Mouse (Mus musculus) midbrain, embryonic 12.5 days (tissue): ENCODE data around the gene Smyd1. TPM values are rescaled to one million over a fixed set of nuclear protein-coding genes. Genes with fewer than 3 reads are reported as not detected.

Experiments
- ATAC-seq: fragments of 200-750 bp; cut with Nextera tagmentation; 2 replicates; pipeline ENCODE4 v1.8.0; 2017; ENCODE audit warnings: low read depth, moderate TSS enrichment, moderate library complexity; ENCODE audit not compliant: low FRiP score
- H3K27ac ChIP-seq: fragments of 300-500 bp; sonication (generic); replicated peaks from 2 replicates; pipeline ENCODE4 v1.5.1; 2016; ENCODE audit warnings: mild to moderate bottlenecking
- H3K27me3 ChIP-seq: fragments of 300-500 bp; sonication (generic); 2 replicates; pipeline ENCODE4 v1.6.1; 2016; ENCODE audit warnings: mild to moderate bottlenecking
- H3K36me3 ChIP-seq: fragments of 300-500 bp; sonication (generic); 2 replicates; pipeline ENCODE4 v1.6.1; 2016
- H3K4me1 ChIP-seq: fragments of 300-500 bp; sonication (generic); 2 replicates; pipeline ENCODE4 v1.6.1; 2016
- H3K4me2 ChIP-seq: fragments of 300-500 bp; sonication (generic); replicated peaks from 2 replicates; pipeline ENCODE4 v1.6.1; 2016; ENCODE audit warnings: mild to moderate bottlenecking, moderate library complexity
- H3K4me3 ChIP-seq: fragments of 300-500 bp; sonication (generic); 2 replicates; pipeline ENCODE4 v1.5.1; 2016; ENCODE audit warnings: mild to moderate bottlenecking
- H3K9ac ChIP-seq: fragments of 300-500 bp; sonication (generic); replicated peaks from 2 replicates; pipeline ENCODE4 v1.6.1; 2016; ENCODE audit warnings: mild to moderate bottlenecking, moderate library complexity
- H3K9me3 ChIP-seq: fragments of 300-500 bp; sonication (generic); 2 replicates; pipeline ENCODE4 v1.6.1; 2016; ENCODE audit warnings: mild to moderate bottlenecking
- WGBS: fragments of 180-500 bp; shearing (Covaris S2); methylation state at CpG from one replicate; pipeline ENCODE4 v1.1.7; 2016; 5-methylcytosine and 5-hydroxymethylcytosine counted together
- polyA plus RNA-seq: library from polyadenylated mRNA; unstranded; fragments of >200 nt; fragmentation: Nextera tagmentation; extraction: Ambion mirVana; gene quantifications from 2 replicates; pipeline ENCODE4 v1.2.1, GENCODE M21; 2016

The Smyd1 gene
- polyA plus RNA-seq, 1 experiment from 2014 or later = 0.08 TPM

DNA sequence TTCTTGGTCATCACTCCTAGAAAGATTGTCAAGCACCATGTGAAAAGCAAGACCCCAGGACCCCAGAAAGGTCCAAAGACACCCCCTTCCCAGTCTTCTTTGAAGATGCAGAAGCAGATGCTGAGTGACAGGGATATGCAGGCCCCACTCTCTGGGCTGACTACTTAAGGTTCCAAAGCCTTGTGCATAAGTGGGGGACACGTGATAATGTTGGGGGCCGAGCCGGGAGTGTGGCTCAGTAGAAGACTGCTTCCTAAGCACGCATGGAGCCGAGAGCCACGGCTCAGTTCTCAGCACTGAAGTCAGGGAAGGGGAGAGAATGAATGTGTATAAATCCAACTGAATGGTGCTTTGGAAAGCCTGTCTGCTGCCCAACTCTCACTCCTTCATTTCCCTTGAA lies 95.5 kb downstream of the Smyd1 start:
- no peaks in the 10 kb centered on the region for H3K36me3 ChIP-seq
- H3K4me3 ChIP-seq = no peak overlapping the region
- H3K4me2 ChIP-seq = no peak overlapping the region
- no peak for ATAC-seq
- WGBS = 16% methylated on average over 6 of the region's 6 CpGs
- H3K27ac ChIP-seq = no peak overlapping the region
- H3K27me3 ChIP-seq = no peaks in the 10 kb centered on the region
- no peak overlapping the region for H3K9ac ChIP-seq
- H3K4me1 ChIP-seq = peaks cover 15% of the 10 kb centered on the region
- no peaks in the 10 kb centered on the region for H3K9me3 ChIP-seq

DNA sequence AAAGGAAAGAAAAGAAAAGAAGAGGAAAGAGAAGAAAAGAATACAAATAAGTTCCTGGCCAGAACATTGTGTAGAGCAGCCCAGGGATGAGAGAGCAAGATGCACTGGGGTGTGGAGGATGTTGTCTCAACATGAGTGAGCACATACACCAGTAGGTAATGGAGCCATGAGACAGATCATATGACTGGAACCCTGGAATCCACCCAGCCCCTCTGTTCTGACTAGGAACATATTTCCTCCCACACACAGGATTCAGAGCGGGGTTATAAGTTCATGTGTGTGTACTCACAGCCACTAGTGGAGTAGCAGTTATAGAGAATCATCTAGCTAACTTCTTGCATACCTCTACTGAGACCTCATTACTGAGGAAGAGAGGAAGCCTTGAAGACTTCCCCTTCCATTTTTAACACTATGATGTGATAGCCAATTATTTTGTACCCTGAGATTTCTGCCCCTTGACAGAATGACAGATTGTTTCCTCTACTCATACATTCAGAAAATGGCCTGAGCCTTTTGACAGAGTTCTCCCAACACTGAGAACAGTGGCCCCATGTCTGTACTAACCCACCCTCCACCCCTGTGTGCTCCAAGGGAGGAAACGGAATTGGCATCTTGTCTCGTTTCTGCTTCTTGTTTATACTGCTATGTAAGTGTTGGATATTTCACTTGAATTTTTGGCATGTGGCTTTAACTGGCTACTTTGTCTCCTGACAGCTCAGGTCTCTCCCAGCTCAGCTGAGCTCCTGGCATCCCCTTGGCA lies 97.7 kb downstream of the Smyd1 start:
- no peak for ATAC-seq
- Histone ChIP-seq H3K9me3 (no peaks in the 10 kb centered on the region), H3K9ac (no peak overlapping the region), H3K4me3 (no peak overlapping the region), H3K4me1 (peaks cover 15% of the 10 kb centered on the region), H3K27me3 (no peaks in the 10 kb centered on the region), H3K4me2 (no peak overlapping the region), H3K36me3 (no peaks in the 10 kb centered on the region), H3K27ac (no peak overlapping the region)
- 82% methylated on average over 3 of the region's 3 CpGs for WGBS

GRCm38 (mm10) chr6:71221501-71221900 lies 100.5 kb downstream of the Smyd1 start:
- no peaks in the 10 kb centered on the region for H3K36me3 ChIP-seq
- H3K27ac ChIP-seq = no peak overlapping the region
- no peak overlapping the region for H3K9ac ChIP-seq
- ATAC-seq = no peak
- H3K27me3 ChIP-seq = no peaks in the 10 kb centered on the region
- H3K4me1 ChIP-seq = peaks cover 3% of the 10 kb centered on the region
- WGBS = 82% methylated on average over 4 of the region's 4 CpGs
- H3K9me3 ChIP-seq = no peaks in the 10 kb centered on the region
- no peak overlapping the region for H3K4me3 ChIP-seq
- no peak overlapping the region for H3K4me2 ChIP-seq

- Histone ChIP-seq H3K27ac (no peak overlapping the region), H3K4me1 (no peaks in the 10 kb centered on the region), H3K4me3 (no peak overlapping the region), H3K9ac (no peak overlapping the region), H3K36me3 (no peaks in the 10 kb centered on the region), H3K4me2 (no peak overlapping the region), H3K9me3 (no peaks in the 10 kb centered on the region), H3K27me3 (no peaks in the 10 kb centered on the region)
- 96% methylated on average over 3 of the region's 3 CpGs for WGBS
- ATAC-seq = no peak
Measured at GRCm38 (mm10) chr6:71212471-71212870, 109.6 kb downstream of the Smyd1 start.

GRCm38 (mm10) chr6:71211917-71212316 lies 110.1 kb downstream of the Smyd1 start:
- Histone ChIP-seq H3K27ac (no peak overlapping the region), H3K4me1 (no peaks in the 10 kb centered on the region), H3K9me3 (no peaks in the 10 kb centered on the region), H3K9ac (no peak overlapping the region), H3K4me3 (no peak overlapping the region), H3K27me3 (no peaks in the 10 kb centered on the region), H3K36me3 (no peaks in the 10 kb centered on the region), H3K4me2 (no peak overlapping the region)
- WGBS = 61% methylated on average over 7 of the region's 7 CpGs
- ATAC-seq = no peak

DNA sequence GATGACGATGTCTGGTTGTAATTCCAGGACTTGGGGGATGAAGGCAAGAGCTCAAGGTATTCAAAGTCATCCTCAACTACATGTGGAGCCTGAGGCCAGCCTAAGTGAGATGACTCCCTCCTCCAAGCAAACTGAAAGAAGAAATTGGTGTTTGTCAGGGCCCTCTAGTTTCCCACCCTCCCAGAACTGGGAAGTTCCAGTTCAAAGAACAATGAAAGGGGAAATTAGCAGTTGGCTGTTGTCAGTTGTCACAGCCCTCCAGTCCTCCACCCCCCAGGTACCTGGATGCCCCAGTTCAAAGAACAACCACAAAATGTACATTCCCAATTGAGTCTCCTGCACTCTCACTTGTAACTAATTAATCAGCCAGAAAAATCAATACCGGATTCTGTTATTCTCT lies 113.3 kb downstream of the Smyd1 start:
- Histone ChIP-seq H3K4me2 (no peak overlapping the region), H3K27me3 (no peaks in the 10 kb centered on the region), H3K4me1 (no peaks in the 10 kb centered on the region), H3K9me3 (no peaks in the 10 kb centered on the region), H3K27ac (no peak overlapping the region), H3K9ac (no peak overlapping the region), H3K36me3 (no peaks in the 10 kb centered on the region), H3K4me3 (no peak overlapping the region)
- ATAC-seq = no peak
- WGBS = 86% methylated on average over 2 of the region's 2 CpGs

GRCm38 (mm10) chr6:71204166-71204565 lies 117.9 kb downstream of the Smyd1 start:
- WGBS = 92% methylated on average over 8 of the region's 8 CpGs
- no peaks in the 10 kb centered on the region for H3K9me3 ChIP-seq

GRCm38 (mm10) chr6:71203674-71204073 lies 118.4 kb downstream of the Smyd1 start:
- Histone ChIP-seq H3K9me3 (no peaks in the 10 kb centered on the region), H3K27ac (no peak overlapping the region), H3K4me2 (no peak overlapping the region), H3K36me3 (no peaks in the 10 kb centered on the region), H3K27me3 (no peaks in the 10 kb centered on the region), H3K9ac (no peak overlapping the region), H3K4me3 (no peak overlapping the region), H3K4me1 (no peaks in the 10 kb centered on the region)
- no peak for ATAC-seq
- 89% methylated on average over 5 of the region's 5 CpGs for WGBS

More at GRCm38 (mm10) chr6:71204166-71204565, 117.9 kb downstream of the Smyd1 start:
- Histone ChIP-seq H3K4me1 (no peaks in the 10 kb centered on the region), H3K4me2 (no peak overlapping the region), H3K9ac (no peak overlapping the region), H3K4me3 (no peak overlapping the region), H3K27ac (no peak overlapping the region), H3K36me3 (no peaks in the 10 kb centered on the region), H3K27me3 (no peaks in the 10 kb centered on the region)
- ATAC-seq = no peak

GRCm38 (mm10) chr6:71201925-71202324 lies 120.1 kb downstream of the Smyd1 start:
- H3K4me2 ChIP-seq = no peak overlapping the region
- no peak overlapping the region for H3K27ac ChIP-seq
- WGBS = 69% methylated on average over 5 of the region's 5 CpGs
- H3K4me1 ChIP-seq = no peaks in the 10 kb centered on the region
- no peaks in the 10 kb centered on the region for H3K27me3 ChIP-seq
- H3K9ac ChIP-seq = no peak overlapping the region
- no peaks in the 10 kb centered on the region for H3K9me3 ChIP-seq
- H3K4me3 ChIP-seq = no peak overlapping the region
- ATAC-seq = no peak
- H3K36me3 ChIP-seq = no peaks in the 10 kb centered on the region

DNA sequence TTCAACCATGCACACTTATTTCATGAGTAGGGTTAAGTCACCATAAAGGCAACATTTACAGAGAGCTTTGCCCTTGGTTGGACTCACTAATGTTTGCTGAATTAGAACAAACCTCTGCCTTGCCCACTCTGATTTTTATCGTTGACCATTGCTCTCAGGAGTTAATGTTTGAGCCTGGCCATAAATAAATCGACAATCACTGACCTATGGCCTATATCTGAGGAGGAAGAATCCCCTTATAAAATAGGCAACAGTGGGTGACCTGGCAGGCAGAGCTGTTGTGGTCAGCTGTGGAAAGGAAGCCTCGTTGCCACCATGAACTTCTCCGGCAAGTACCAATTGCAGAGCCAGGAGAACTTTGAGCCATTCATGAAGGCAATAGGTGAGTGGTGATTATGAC lies 122.4 kb downstream of the Smyd1 start, which contains the start of gene Fabp1:
TSS of gene Fabp1 (plus strand) at position 216 of the 400 bp plus-strand sequence.
- no peak within 1 kb of the TSS for H3K4me3 ChIP-seq
- no peak within 1 kb of the TSS for H3K9ac ChIP-seq
- no peak for ATAC-seq
- H3K36me3 ChIP-seq = no peaks in the 10 kb centered on the region
- H3K27ac ChIP-seq = no peak within 1 kb of the TSS
- H3K4me2 ChIP-seq = no peak within 1 kb of the TSS
- no peaks in the 10 kb centered on the region for H3K4me1 ChIP-seq
- H3K9me3 ChIP-seq = no peaks in the 10 kb centered on the region
- H3K27me3 ChIP-seq = no peaks in the 10 kb centered on the region
- 93% methylated on average over 4 of the region's 4 CpGs for WGBS

DNA sequence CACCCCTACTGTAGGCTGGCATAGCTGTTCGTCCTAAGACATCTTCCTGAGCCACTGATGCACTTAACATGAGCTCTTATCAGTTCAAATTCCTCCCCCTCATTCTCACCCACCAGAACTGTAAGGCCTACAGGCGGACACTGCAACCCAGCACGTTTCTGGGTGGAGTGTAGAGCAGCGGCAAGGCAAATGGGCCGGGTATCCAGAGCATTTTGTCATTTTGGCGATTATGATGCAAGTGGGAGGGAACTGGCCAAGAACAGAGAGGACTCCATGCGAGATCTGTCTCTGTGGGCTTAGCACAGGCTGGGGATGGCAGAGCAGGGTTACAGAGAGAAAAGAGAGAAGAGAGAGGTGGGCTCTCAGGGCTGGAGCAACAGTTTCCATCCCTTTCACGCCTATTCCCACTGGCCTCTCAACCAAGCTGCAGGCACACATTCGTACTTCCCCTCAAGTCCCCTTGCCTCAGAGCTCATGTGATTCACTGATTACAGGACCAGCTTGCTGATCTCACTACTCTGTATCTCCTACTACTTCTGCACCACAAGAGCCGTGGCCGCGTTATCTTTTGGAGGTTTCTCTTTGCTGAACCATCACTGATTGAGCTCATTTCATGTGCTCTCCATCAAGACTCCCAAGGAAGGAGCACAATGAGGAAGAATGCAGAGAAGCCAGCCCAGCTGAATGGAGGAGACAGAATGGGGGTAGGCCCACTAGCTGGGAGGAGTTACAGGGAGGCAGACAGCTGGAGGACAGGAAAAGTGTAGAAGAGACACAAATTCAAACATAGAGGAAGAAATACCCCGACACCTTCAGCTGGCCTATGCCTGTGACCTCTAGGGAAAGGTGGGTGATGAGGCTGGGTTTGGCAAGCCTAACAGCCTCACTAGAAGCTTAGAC lies 124.1 kb downstream of the Smyd1 start:
- no peaks in the 10 kb centered on the region for H3K36me3 ChIP-seq
- H3K27me3 ChIP-seq = no peaks in the 10 kb centered on the region
- no peaks in the 10 kb centered on the region for H3K4me1 ChIP-seq
- no peak overlapping the region for H3K4me3 ChIP-seq
- ATAC-seq = no peak
- H3K9me3 ChIP-seq = no peaks in the 10 kb centered on the region
- WGBS = 88% methylated on average over 12 of the region's 13 CpGs
- no peak overlapping the region for H3K9ac ChIP-seq
- no peak overlapping the region for H3K4me2 ChIP-seq
- H3K27ac ChIP-seq = no peak overlapping the region

- H3K4me2 ChIP-seq = no peak overlapping the region
- no peak overlapping the region for H3K9ac ChIP-seq
- H3K27ac ChIP-seq = no peak overlapping the region
- ATAC-seq = no peak
- no peaks in the 10 kb centered on the region for H3K4me1 ChIP-seq
- no peaks in the 10 kb centered on the region for H3K27me3 ChIP-seq
- H3K4me3 ChIP-seq = no peak overlapping the region
- no peaks in the 10 kb centered on the region for H3K9me3 ChIP-seq
- H3K36me3 ChIP-seq = no peaks in the 10 kb centered on the region
Measured at GRCm38 (mm10) chr6:71196107-71196506, 125.9 kb downstream of the Smyd1 start.
